ENCODE assay signal across 11 mouse cellular contexts in the genomic region with DNA sequence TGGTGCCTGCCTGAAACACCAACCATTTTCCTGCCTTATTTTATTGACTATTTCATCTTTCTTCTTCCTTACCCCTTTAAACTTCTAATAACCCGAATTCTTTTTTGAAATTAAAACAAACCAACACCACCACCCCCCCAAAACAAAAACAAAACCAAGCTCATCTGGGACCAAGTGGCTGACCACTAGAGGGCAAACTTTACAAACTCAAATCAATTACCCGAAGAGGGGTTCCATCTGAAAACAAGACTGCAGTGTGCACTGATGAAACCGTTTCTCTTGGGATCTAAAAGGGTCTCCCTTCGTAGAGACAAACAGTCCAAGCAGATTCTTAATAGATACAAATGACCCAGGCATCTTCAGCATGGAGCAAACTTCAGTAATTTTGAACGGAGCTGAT. TPM values are rescaled to one million over a fixed set of nuclear protein-coding genes. Genes with fewer than 3 reads are reported as not detected.
DNase-seq lines count a peak whose midpoint lies in the region; ATAC-seq and TF ChIP-seq lines count a peak whose summit lies in the region.
"Had no signal": no experiment of that assay in that cellular context is flagged by ENCODE, and none has a peak within 500 bp of the region (broad histone marks: within the 10 kb centered on the region; RNA-seq: fewer than 3 reads in every experiment).

No protein-coding gene starts in this region.

- TF ChIP-seq CTCF in kidney, postnatal 0 days (IDR thresholded peaks at IDR 0.05; ENCODE audit: low read depth), result peak; percentile 69

- ATAC-seq in kidney, postnatal 0 days (replicated peaks; ENCODE audit: low FRiP score, low read depth), result no peak
- no peak for ATAC-seq in embryonic facial prominence, embryonic 11.5 days (replicated peaks; ENCODE audit: insufficient number of reproducible peaks, low FRiP score, low TSS enrichment, low read depth)

- no peaks in the 10 kb centered on the region for H3K27me3 ChIP-seq in kidney, postnatal 0 days (ENCODE audit: insufficient read depth, low read length)
- no peaks in the 10 kb centered on the region for H3K27me3 ChIP-seq in embryonic facial prominence, embryonic 11.5 days (ENCODE audit: control insufficient read depth, insufficient read depth, low read length)
- H3K27me3 ChIP-seq: heart, embryonic 13.5 days; limb, embryonic 13.5 days had no signal

- 0 out of 2 replicates have a peak, but pooled peaks cover 2% of the 10 kb centered on the region for H3K4me1 ChIP-seq in kidney, postnatal 0 days (replicated peaks; ENCODE audit: insufficient read depth, low read length)
- no peaks in the 10 kb centered on the region for H3K4me1 ChIP-seq in embryonic facial prominence, embryonic 11.5 days (ENCODE audit: control insufficient read depth, insufficient read depth, low read length)

- no peak overlapping the region for H3K9ac ChIP-seq in kidney, postnatal 0 days (ENCODE audit: low read depth, low read length)
- H3K9ac ChIP-seq in embryonic facial prominence, embryonic 11.5 days (replicated peaks; ENCODE audit: low read length), result no peak overlapping the region
- H3K9ac ChIP-seq: heart, embryonic 13.5 days; limb, embryonic 13.5 days had no signal

- no peak overlapping the region for H3K27ac ChIP-seq in kidney, postnatal 0 days
- no peak overlapping the region for H3K27ac ChIP-seq in embryonic facial prominence, embryonic 11.5 days (replicated peaks; ENCODE audit: low read depth, low read length)
- H3K27ac ChIP-seq: heart, embryonic 13.5 days; limb, embryonic 13.5 days had no signal

- H3K9me3 ChIP-seq in kidney, postnatal 0 days (replicated peaks; ENCODE audit: low read length), result no peaks in the 10 kb centered on the region
- H3K9me3 ChIP-seq in embryonic facial prominence, embryonic 11.5 days (replicated peaks; ENCODE audit: control insufficient read depth, low read length), result no peaks in the 10 kb centered on the region
- H3K9me3 ChIP-seq: heart, embryonic 13.5 days; limb, embryonic 13.5 days had no signal

- 31% methylated on average over 5 of the region's 5 CpGs for WGBS in kidney, postnatal 0 days
- WGBS in embryonic facial prominence, embryonic 11.5 days, result 33% methylated on average over 5 of the region's 5 CpGs

- no peak overlapping the region for H3K4me3 ChIP-seq in kidney, postnatal 0 days (replicated peaks; ENCODE audit: low read depth, low read length)
- no peak overlapping the region for H3K4me3 ChIP-seq in embryonic facial prominence, embryonic 11.5 days (ENCODE audit: low read depth, low read length)
- H3K4me3 ChIP-seq: heart, embryonic 13.5 days; limb, embryonic 13.5 days had no signal

- peak; percentile 79 for DNase-seq in kidney, postnatal 0 days (ENCODE audit: low spot score)
- DNase-seq in kidney, adult 8-10 months, result no peak
- DNase-seq in A20 (ENCODE audit: low read depth, low spot score) (peak; percentile 62), ES-CJ7 (ENCODE audit: low read depth, low spot score) (peak; percentile 33)
- DNase-seq in embryonic facial prominence, embryonic 11.5 days (ENCODE audit: low spot score), result peak; percentile 61
- DNase-seq in testis, postnatal 10 days (ENCODE audit: low spot score), result no peak
- no peak for DNase-seq in layer of hippocampus, postnatal 36 days
- DNase-seq in right cerebral cortex, adult 18-20 months, result no peak
- DNase-seq: right cerebral cortex, postnatal 25 days had no signal

- no peaks in the 10 kb centered on the region for H3K36me3 ChIP-seq in kidney, postnatal 0 days (ENCODE audit: insufficient read depth, low read length)
- no peaks in the 10 kb centered on the region for H3K36me3 ChIP-seq in embryonic facial prominence, embryonic 11.5 days (replicated peaks; ENCODE audit: control insufficient read depth, insufficient read depth, low read depth, low read length)

- no peak overlapping the region for H3K4me2 ChIP-seq in kidney, postnatal 0 days (ENCODE audit: low read length)
- H3K4me2 ChIP-seq in embryonic facial prominence, embryonic 11.5 days (ENCODE audit: low read depth, low read length), result no peak overlapping the region
- H3K4me2 ChIP-seq: heart, embryonic 13.5 days; limb, embryonic 13.5 days had no signal

RNA-seq across cellular contexts. Expression of a gene that starts 49.3 kb away (rescaled TPM):
- polyA plus RNA-seq in kidney, postnatal 0 days (2015; fragmentation: Nextera tagmentation; extraction: Ambion mirVana), result 3.7 and 4.7 TPM in 2 replicates
- 5.3 and 5.4 TPM in 2 replicates for polyA plus RNA-seq in embryonic facial prominence, embryonic 11.5 days (2014; fragmentation: Nextera tagmentation; extraction: Ambion mirVana)
- total RNA-seq in layer of hippocampus, postnatal 36 days (2021), result 10 to 100 TPM; 21.3 to 21.4 TPM

Comparison
In these comparisons a context has a peak if more than half of its experiments do, and no peak if none do; other contexts are left out.
1. DNase-seq: peak in kidney, postnatal 0 days (single experiment), A20 (single experiment), ES-CJ7 (single experiment) and embryonic facial prominence, embryonic 11.5 days (single experiment); none in kidney, adult 8-10 months (0 of 2), testis, postnatal 10 days (single experiment), layer of hippocampus, postnatal 36 days (0 of 2) and right cerebral cortex, adult 18-20 months (single experiment).